ENCODE assay signal across 8 mouse cellular contexts in genomic region chr4:57956029-57956960, GRCm38 (mm10). TPM values are rescaled to one million over a fixed set of nuclear protein-coding genes. Genes with fewer than 3 reads are reported as not detected.
DNase-seq lines count a peak whose midpoint lies in the region; ATAC-seq and TF ChIP-seq lines count a peak whose summit lies in the region.

TSS of gene Txn1 (minus strand) at chr4:57956411.

- H3K27me3 ChIP-seq in C2C12 (ENCODE audit: control insufficient read depth, insufficient read depth, insufficient read length), result no peaks in the 10 kb centered on the region
- peaks cover 5% of the 10 kb centered on the region for H3K27me3 ChIP-seq in erythroblast, embryonic 14.5 days (ENCODE audit: control insufficient read depth)
- no peaks in the 10 kb centered on the region for H3K27me3 ChIP-seq in heart, embryonic 11.5 days (ENCODE audit: control insufficient read depth, insufficient read depth, low read length)
- 0 out of 2 replicates have a peak, but pooled peaks cover 5% of the 10 kb centered on the region for H3K27me3 ChIP-seq in kidney, embryonic 16.5 days (ENCODE audit: insufficient read depth, low read length)
- H3K27me3 ChIP-seq in liver, adult 2 months (ENCODE audit: control insufficient read depth, insufficient read depth, low read length), result no peaks in the 10 kb centered on the region
- H3K27me3 ChIP-seq in myocyte (ENCODE audit: control insufficient read depth, insufficient read depth, insufficient read length), result no peaks in the 10 kb centered on the region
- H3K27me3 ChIP-seq in splenic B cell, adult 2 months (ENCODE audit: control insufficient read depth, insufficient read depth, low read length, poor library complexity, severe bottlenecking), result no peaks in the 10 kb centered on the region

- peak; percentile 74; the same call in 1 of the 2 replicates for TF ChIP-seq POLR2A in brain, embryonic 14.5 days (IDR thresholded peaks at IDR 0.05; ENCODE audit: borderline replicate concordance, extremely low read depth, insufficient read depth, insufficient read length, poor library complexity, severe bottlenecking)
- peak; percentile 99 for TF ChIP-seq POLR2A in liver, adult 2 months (IDR thresholded peaks at IDR 0.05; ENCODE audit: extremely low read depth, insufficient read depth, low read length)
- peak; percentile 92 for TF ChIP-seq POLR2A in myocyte (IDR thresholded peaks at IDR 0.05; ENCODE audit: insufficient read length, low read depth)

- peak within 1 kb of the TSS; percentile 95 for H3K27ac ChIP-seq in heart, embryonic 11.5 days (ENCODE audit: low read depth, low read length)
- peak within 1 kb of the TSS; percentile 99 for H3K27ac ChIP-seq in kidney, embryonic 16.5 days (ENCODE audit: low read length)
- H3K27ac ChIP-seq in liver, adult 2 months (replicated peaks; ENCODE audit: insufficient read depth, low read depth, low read length), result peak within 1 kb of the TSS; percentile 92

- H3ac ChIP-seq in C2C12 (ENCODE audit: control insufficient read depth, insufficient read length, low read depth), result peak within 1 kb of the TSS; percentile 87
- peak within 1 kb of the TSS; percentile 64 for H3ac ChIP-seq in myocyte (ENCODE audit: control insufficient read depth, insufficient read length)

- peaks cover 53% of the 10 kb centered on the region for H3K4me1 ChIP-seq in erythroblast, embryonic 14.5 days (ENCODE audit: control insufficient read depth)
- H3K4me1 ChIP-seq in heart, embryonic 11.5 days (ENCODE audit: control insufficient read depth, insufficient read depth, low read length), result peaks cover 12% of the 10 kb centered on the region
- peaks cover 33% of the 10 kb centered on the region for H3K4me1 ChIP-seq in kidney, embryonic 16.5 days (ENCODE audit: insufficient read depth, low read length)
- H3K4me1 ChIP-seq in liver, adult 2 months (ENCODE audit: control insufficient read depth, insufficient read depth, low read length), result peaks cover 11% of the 10 kb centered on the region

- H3K4me2 ChIP-seq in heart, embryonic 11.5 days, result peak within 1 kb of the TSS; percentile 76
- H3K4me2 ChIP-seq in kidney, embryonic 16.5 days (replicated peaks; ENCODE audit: low read depth, low read length), result peak within 1 kb of the TSS; percentile 81
- H3K4me2 ChIP-seq in myocyte (ENCODE audit: low read depth), result peak within 1 kb of the TSS; percentile 99

- ATAC-seq in heart, embryonic 11.5 days (replicated peaks; ENCODE audit: insufficient number of reproducible peaks, low FRiP score, low TSS enrichment), result peak; percentile 97
- ATAC-seq in kidney, embryonic 16.5 days (ENCODE audit: low FRiP score, low TSS enrichment), result peak; percentile 99

- peak within 1 kb of the TSS; percentile 90 for H3K9ac ChIP-seq in heart, embryonic 11.5 days (ENCODE audit: low read depth, low read length)
- H3K9ac ChIP-seq in kidney, embryonic 16.5 days (replicated peaks; ENCODE audit: low read length), result peak within 1 kb of the TSS; percentile 86
- peak within 1 kb of the TSS; percentile 92 for H3K9ac ChIP-seq in liver, adult 2 months (ENCODE audit: low read depth, low read length)

- H3K79me2 ChIP-seq in C2C12 (ENCODE audit: control insufficient read depth, insufficient read depth) (peaks cover 48% of the 10 kb centered on the region), myocyte (ENCODE audit: control insufficient read depth, insufficient read depth) (peaks cover 45% of the 10 kb centered on the region)
- peaks cover 15% of the 10 kb centered on the region; the same call in 1 of the 2 replicates for H3K79me2 ChIP-seq in liver, adult 2 months (ENCODE audit: control insufficient read depth, insufficient read depth, low read length)

- H3K79me3 ChIP-seq in C2C12 (ENCODE audit: low read depth), result peaks cover 44% of the 10 kb centered on the region

- TF ChIP-seq CTCF in C2C12 (IDR thresholded peaks at IDR 0.05; ENCODE audit: control insufficient read depth, insufficient read depth, insufficient read length), result no peak
- no peak for TF ChIP-seq CTCF in brain, embryonic 14.5 days (IDR thresholded peaks at IDR 0.05; ENCODE audit: borderline replicate concordance, extremely low read depth, insufficient read depth, insufficient read length)
- no peak for TF ChIP-seq CTCF in liver, adult 2 months (IDR thresholded peaks at IDR 0.05; ENCODE audit: low read depth, low read length)

- H3K9me3 ChIP-seq in erythroblast, embryonic 14.5 days (ENCODE audit: control insufficient read depth, low read length), result peaks cover 5% of the 10 kb centered on the region
- no peaks in the 10 kb centered on the region for H3K9me3 ChIP-seq in heart, embryonic 11.5 days (replicated peaks; ENCODE audit: control insufficient read depth, low read length)
- no peaks in the 10 kb centered on the region for H3K9me3 ChIP-seq in kidney, embryonic 16.5 days (ENCODE audit: low read length)

- H3K36me3 ChIP-seq in C2C12 (ENCODE audit: control insufficient read depth, insufficient read depth) (peaks cover 34% of the 10 kb centered on the region), myocyte (ENCODE audit: control insufficient read depth, insufficient read depth) (peaks cover 8% of the 10 kb centered on the region)
- H3K36me3 ChIP-seq in erythroblast, embryonic 14.5 days (ENCODE audit: control insufficient read depth), result peaks cover 25% of the 10 kb centered on the region
- peaks cover 6% of the 10 kb centered on the region for H3K36me3 ChIP-seq in heart, embryonic 11.5 days (ENCODE audit: control insufficient read depth, insufficient read depth, low read length)
- peaks cover 12% of the 10 kb centered on the region for H3K36me3 ChIP-seq in kidney, embryonic 16.5 days (ENCODE audit: insufficient read depth, low read length)
- peaks cover 4% of the 10 kb centered on the region for H3K36me3 ChIP-seq in liver, adult 2 months (ENCODE audit: control insufficient read depth, insufficient read depth, low read length)
- no peaks in the 10 kb centered on the region for H3K36me3 ChIP-seq in splenic B cell, adult 2 months (ENCODE audit: control insufficient read depth, insufficient read depth, low read length, poor library complexity, severe bottlenecking)

- WGBS in heart, embryonic 11.5 days (ENCODE audit: insufficient replicate concordance), result under 1% methylated on average over 67 of the region's 71 CpGs
- under 1% methylated on average over 70 of the region's 71 CpGs for WGBS in kidney, embryonic 16.5 days
- WGBS in liver, adult 2 months, result under 1% methylated on average over 71 of the region's 71 CpGs

- H3K4me3 ChIP-seq in C2C12 (ENCODE audit: insufficient read depth, poor library complexity, severe bottlenecking) (peak within 1 kb of the TSS; percentile 82), myocyte (peak within 1 kb of the TSS; percentile 86)
- H3K4me3 ChIP-seq in erythroblast, embryonic 14.5 days (replicated peaks), result peak within 1 kb of the TSS; percentile 89
- peak within 1 kb of the TSS; percentile 81 for H3K4me3 ChIP-seq in heart, embryonic 11.5 days (ENCODE audit: low read depth, low read length)
- peak within 1 kb of the TSS; percentile 87 for H3K4me3 ChIP-seq in kidney, embryonic 16.5 days (ENCODE audit: low read length)
- peak within 1 kb of the TSS; percentile 81 for H3K4me3 ChIP-seq in liver, adult 2 months (ENCODE audit: insufficient read depth, low read depth, low read length)

- DNase-seq in brain, embryonic 14.5 days (ENCODE audit: low read depth), result peak; percentile 98
- DNase-seq in liver, adult 2 months (ENCODE audit: extremely low read depth, low read depth, low spot score), result peak; percentile 95
- peak; percentile 96 for DNase-seq in splenic B cell, adult 2 months (ENCODE audit: low read depth, low spot score)

TF ChIP-seq in C2C12, 6 proteins besides CTCF, POLR2A, EP300 and RAD21:
- no peak for TF ChIP-seq MAX (IDR thresholded peaks at IDR 0.05)
- no peak for TF ChIP-seq USF1 (IDR thresholded peaks at IDR 0.05; ENCODE audit: low read depth)
- TF ChIP-seq FOSL1 (IDR thresholded peaks at IDR 0.05; ENCODE audit: insufficient read depth, low read length, poor library complexity, severe bottlenecking), result no peak
- TF ChIP-seq MYOG (IDR thresholded peaks at IDR 0.05; ENCODE audit: control insufficient read depth, extremely low read depth, insufficient read length), result no peak
- TF ChIP-seq CEBPB (IDR thresholded peaks at IDR 0.05; ENCODE audit: low read depth), result no peak
- no peak for TF ChIP-seq MYOD1 (IDR thresholded peaks at IDR 0.05; ENCODE audit: control insufficient read depth, insufficient read length, low read depth)

TF ChIP-seq in myocyte, 11 proteins besides CTCF, POLR2A, EP300 and RAD21:
- TF ChIP-seq MYOD1 (IDR thresholded peaks at IDR 0.05; ENCODE audit: control insufficient read depth in 1 of 3, insufficient read length in 2 of 3, low read depth in 2 of 3) (no peak), USF1 (IDR thresholded peaks at IDR 0.05; ENCODE audit: low read depth) (no peak), REST (IDR thresholded peaks at IDR 0.05; ENCODE audit: insufficient read depth, insufficient read length) (no peak), SRF (IDR thresholded peaks at IDR 0.05; ENCODE audit: control insufficient read depth, insufficient read length, low read depth) (no peak), E2F4 (IDR thresholded peaks at IDR 0.05; ENCODE audit: insufficient read depth) (peak; percentile 36), TCF12 (IDR thresholded peaks at IDR 0.05; ENCODE audit: insufficient read depth, poor library complexity, severe bottlenecking) (no peak), POLR2AphosphoS2 (IDR thresholded peaks at IDR 0.05; ENCODE audit: insufficient read length, low read depth) (peak; percentile 93), CEBPB (IDR thresholded peaks at IDR 0.05; ENCODE audit: insufficient read depth, poor library complexity, severe bottlenecking) (no peak), TCF3 (IDR thresholded peaks at IDR 0.05; ENCODE audit: insufficient read length, low read depth) (no peak), MYOG (IDR thresholded peaks at IDR 0.05; ENCODE audit: control insufficient read depth in 1 of 3, insufficient read depth in 1 of 3, insufficient read length in 2 of 3, low read depth in 2 of 3) (no peak), MAX (IDR thresholded peaks at IDR 0.05; ENCODE audit: low read depth) (no peak)
TF ChIP-seq in myocyte: peak in this region for 2.

RNA-seq across cellular contexts. Expression of gene Txn1, which starts in this region (rescaled TPM):
- 623 TPM for polyA plus RNA-seq in C2C12 (2012; fragmentation: generic; extraction: Trizol)
- 157 and 205 TPM in 2 replicates for polyA plus RNA-seq in brain, embryonic 14.5 days (2012; rRNA removed)
- 2.1 and 2.8 TPM in 2 replicates for polyA plus RNA-seq in erythroblast, embryonic 14.5 days (2012)
- 318 and 328 TPM in 2 replicates for polyA plus RNA-seq in heart, embryonic 11.5 days (2014; fragmentation: Nextera tagmentation; extraction: Ambion mirVana)
- polyA plus RNA-seq in kidney, embryonic 16.5 days (2015; fragmentation: Nextera tagmentation; extraction: Ambion mirVana), result 426 and 432 TPM in 2 replicates
- 138 and 151 TPM in 2 replicates for total RNA-seq in liver, adult 2 months (2014; rRNA removed)
- polyA plus RNA-seq in liver, adult 2 months (2012; rRNA removed), result 246 and 257 TPM in 2 replicates
- polyA plus RNA-seq in myocyte (2012; fragmentation: generic; extraction: Trizol), result 381 TPM

Comparison
In these comparisons a context has a peak if more than half of its experiments do, and no peak if none do; other contexts are left out.
1. Peak in every context shown above with its lines: DNase-seq, ATAC-seq, H3K4me3 ChIP-seq and H3K27ac ChIP-seq.
2. RNA of gene Txn1 (polyA plus RNA-seq): 623 TPM in C2C12 (single experiment), 426 to 432 TPM in kidney, embryonic 16.5 days, 381 TPM in myocyte (single experiment), 318 to 328 TPM in heart, embryonic 11.5 days, 246 to 257 TPM in liver, adult 2 months and 157 to 205 TPM in brain, embryonic 14.5 days; 2.1 to 2.8 TPM in erythroblast, embryonic 14.5 days; every median in the first group is over 10 times any median in the second.